Mouse (Mus musculus): ENCODE data around the gene Slc4a4. TPM values are rescaled to one million over a fixed set of nuclear protein-coding genes. Genes with fewer than 3 reads are reported as not detected.

Slc4a4 gene
- polyA plus RNA-seq, 1 experiment from 2014 or later = 26.1 TPM

- peak; percentile 17 for DNase-seq (ENCODE audit: low spot score)
- Histone ChIP-seq H3K36me3 (ENCODE audit: insufficient read depth, low read length) (no peaks in the 10 kb centered on the region), H3K4me2 (ENCODE audit: low read length) (0 out of 2 replicates have a peak overlapping the region, but pooled peaks have one; percentile 10), H3K9me3 (replicated peaks; ENCODE audit: low read length) (no peaks in the 10 kb centered on the region), H3K9ac (ENCODE audit: low read depth, low read length) (no peak overlapping the region), H3K4me3 (replicated peaks; ENCODE audit: low read depth, low read length) (no peak overlapping the region), H3K4me1 (replicated peaks; ENCODE audit: insufficient read depth, low read length) (peaks cover 6% of the 10 kb centered on the region; the same call in 1 of the 2 replicates), H3K27me3 (ENCODE audit: insufficient read depth, low read length) (no peaks in the 10 kb centered on the region), H3K27ac (no peak overlapping the region)
- TF ChIP-seq CTCF (IDR thresholded peaks at IDR 0.05; ENCODE audit: low read depth) = no peak
- no peak; the same call in 1 of the 2 replicates for ATAC-seq (replicated peaks; ENCODE audit: low FRiP score, low read depth)
- 28% methylated on average over 10 of the region's 10 CpGs for WGBS
Measured at GRCm38 (mm10) chr5:89223061-89223740, 336.6 kb downstream of the Slc4a4 start.

- peaks cover 1% of the 10 kb centered on the region; the same call in 1 of the 2 replicates for H3K4me1 ChIP-seq (replicated peaks; ENCODE audit: insufficient read depth, low read length)
- no peaks in the 10 kb centered on the region for H3K27me3 ChIP-seq (ENCODE audit: insufficient read depth, low read length)
- H3K27ac ChIP-seq = no peak overlapping the region
- TF ChIP-seq CTCF (IDR thresholded peaks at IDR 0.05; ENCODE audit: low read depth) = no peak
- DNase-seq (ENCODE audit: low spot score) = peak; percentile 59
- no peak overlapping the region for H3K9ac ChIP-seq (ENCODE audit: low read depth, low read length)
- no peaks in the 10 kb centered on the region for H3K9me3 ChIP-seq (replicated peaks; ENCODE audit: low read length)
- H3K4me3 ChIP-seq (replicated peaks; ENCODE audit: low read depth, low read length) = no peak overlapping the region
- 0 out of 2 replicates have a peak overlapping the region, but pooled peaks have one; percentile 10 for H3K4me2 ChIP-seq (ENCODE audit: low read length)
- no peak for ATAC-seq (replicated peaks; ENCODE audit: low FRiP score, low read depth)
- no peaks in the 10 kb centered on the region for H3K36me3 ChIP-seq (ENCODE audit: insufficient read depth, low read length)
- WGBS = 50% methylated on average over 9 of the region's 9 CpGs
Measured at GRCm38 (mm10) chr5:89223744-89224368, 337.2 kb downstream of the Slc4a4 start.

GRCm38 (mm10) chr5:89227948-89228347 is 341.3 kb downstream of the Slc4a4 start:
- no peak for DNase-seq (ENCODE audit: low spot score)
- WGBS = 72% methylated on average over 2 of the region's 2 CpGs
- Histone ChIP-seq H3K4me1 (replicated peaks; ENCODE audit: insufficient read depth, low read length) (no peaks in the 10 kb centered on the region), H3K4me2 (ENCODE audit: low read length) (no peak overlapping the region), H3K36me3 (ENCODE audit: insufficient read depth, low read length) (no peaks in the 10 kb centered on the region), H3K9me3 (replicated peaks; ENCODE audit: low read length) (no peaks in the 10 kb centered on the region), H3K9ac (ENCODE audit: low read depth, low read length) (no peak overlapping the region), H3K4me3 (replicated peaks; ENCODE audit: low read depth, low read length) (no peak overlapping the region), H3K27me3 (ENCODE audit: insufficient read depth, low read length) (no peaks in the 10 kb centered on the region), H3K27ac (no peak overlapping the region)
- peak; percentile 50; the same call in 1 of the 2 replicates for TF ChIP-seq CTCF (IDR thresholded peaks at IDR 0.05; ENCODE audit: low read depth)
- no peak for ATAC-seq (replicated peaks; ENCODE audit: low FRiP score, low read depth)

- no peak for ATAC-seq (replicated peaks; ENCODE audit: low FRiP score, low read depth)
- Histone ChIP-seq H3K4me1 (replicated peaks; ENCODE audit: insufficient read depth, low read length) (no peaks in the 10 kb centered on the region), H3K4me3 (replicated peaks; ENCODE audit: low read depth, low read length) (no peak overlapping the region), H3K27ac (no peak overlapping the region), H3K27me3 (ENCODE audit: insufficient read depth, low read length) (no peaks in the 10 kb centered on the region), H3K9ac (ENCODE audit: low read depth, low read length) (no peak overlapping the region), H3K9me3 (replicated peaks; ENCODE audit: low read length) (no peaks in the 10 kb centered on the region), H3K4me2 (ENCODE audit: low read length) (no peak overlapping the region), H3K36me3 (ENCODE audit: insufficient read depth, low read length) (no peaks in the 10 kb centered on the region)
- no peak for TF ChIP-seq CTCF (IDR thresholded peaks at IDR 0.05; ENCODE audit: low read depth)
- WGBS = 80% methylated on average over 5 of the region's 5 CpGs
- DNase-seq (ENCODE audit: low spot score) = no peak
Measured at GRCm38 (mm10) chr5:89229606-89230005, 343.0 kb downstream of the Slc4a4 start.

- no peaks in the 10 kb centered on the region for H3K36me3 ChIP-seq (ENCODE audit: insufficient read depth, low read length)
- DNase-seq (ENCODE audit: low spot score) = no peak
- H3K4me3 ChIP-seq (replicated peaks; ENCODE audit: low read depth, low read length) = no peak overlapping the region
- H3K9ac ChIP-seq (ENCODE audit: low read depth, low read length) = no peak overlapping the region
- no peak for ATAC-seq (replicated peaks; ENCODE audit: low FRiP score, low read depth)
- TF ChIP-seq CTCF (IDR thresholded peaks at IDR 0.05; ENCODE audit: low read depth) = no peak
- no peak overlapping the region for H3K27ac ChIP-seq
- H3K4me2 ChIP-seq (ENCODE audit: low read length) = no peak overlapping the region
- H3K9me3 ChIP-seq (replicated peaks; ENCODE audit: low read length) = no peaks in the 10 kb centered on the region
- no peaks in the 10 kb centered on the region for H3K27me3 ChIP-seq (ENCODE audit: insufficient read depth, low read length)
- 80% methylated on average over 7 of the region's 7 CpGs for WGBS
- H3K4me1 ChIP-seq (replicated peaks; ENCODE audit: insufficient read depth, low read length) = no peaks in the 10 kb centered on the region
Measured at GRCm38 (mm10) chr5:89232313-89232712, 345.7 kb downstream of the Slc4a4 start.

- no peak overlapping the region for H3K9ac ChIP-seq (ENCODE audit: low read depth, low read length)
- no peak for TF ChIP-seq CTCF (IDR thresholded peaks at IDR 0.05; ENCODE audit: low read depth)
- 69% methylated on average over 5 of the region's 5 CpGs for WGBS
- H3K4me1 ChIP-seq (replicated peaks; ENCODE audit: insufficient read depth, low read length) = no peaks in the 10 kb centered on the region
- no peak overlapping the region for H3K4me3 ChIP-seq (replicated peaks; ENCODE audit: low read depth, low read length)
- no peaks in the 10 kb centered on the region for H3K27me3 ChIP-seq (ENCODE audit: insufficient read depth, low read length)
- H3K27ac ChIP-seq = no peak overlapping the region
- H3K9me3 ChIP-seq (replicated peaks; ENCODE audit: low read length) = no peaks in the 10 kb centered on the region
- DNase-seq (ENCODE audit: low spot score) = no peak
- no peaks in the 10 kb centered on the region for H3K36me3 ChIP-seq (ENCODE audit: insufficient read depth, low read length)
- H3K4me2 ChIP-seq (ENCODE audit: low read length) = no peak overlapping the region
- no peak for ATAC-seq (replicated peaks; ENCODE audit: low FRiP score, low read depth)
Measured at GRCm38 (mm10) chr5:89251806-89252205, 365.2 kb downstream of the Slc4a4 start.

All from kidney, postnatal 0 days (tissue).